Mouse (Mus musculus): ENCODE data around the gene Ddx28.

Ddx28 gene

DNA sequence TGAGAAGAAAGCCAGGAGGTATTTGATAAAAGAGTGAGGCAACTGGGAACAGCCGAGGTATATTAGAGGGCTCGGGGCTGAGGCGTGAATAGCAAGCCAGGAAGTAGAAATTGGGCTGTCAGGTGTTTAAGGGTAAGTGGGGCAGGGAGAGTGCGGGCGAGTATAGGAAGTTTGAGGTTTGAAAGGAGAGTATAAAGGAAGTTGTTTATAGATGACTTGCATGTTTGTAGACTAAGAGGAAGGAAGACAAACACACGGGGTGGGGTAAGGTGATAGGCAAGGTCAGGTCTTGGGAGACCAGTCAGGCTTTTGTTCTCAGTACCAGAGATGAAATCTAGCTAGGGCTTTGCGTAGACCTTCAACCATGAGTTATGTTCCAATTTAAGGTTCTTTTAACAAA is 5.4 kb upstream of the Ddx28 start:
- CTCF ChIA-PET = interaction anchor here (0.6 to 0.8 kb wide), 2 partner anchors 25 to 26 kb away, joined by 3 to 4 read pairs; partner anchors contain the start of gene Dus2

DNA sequence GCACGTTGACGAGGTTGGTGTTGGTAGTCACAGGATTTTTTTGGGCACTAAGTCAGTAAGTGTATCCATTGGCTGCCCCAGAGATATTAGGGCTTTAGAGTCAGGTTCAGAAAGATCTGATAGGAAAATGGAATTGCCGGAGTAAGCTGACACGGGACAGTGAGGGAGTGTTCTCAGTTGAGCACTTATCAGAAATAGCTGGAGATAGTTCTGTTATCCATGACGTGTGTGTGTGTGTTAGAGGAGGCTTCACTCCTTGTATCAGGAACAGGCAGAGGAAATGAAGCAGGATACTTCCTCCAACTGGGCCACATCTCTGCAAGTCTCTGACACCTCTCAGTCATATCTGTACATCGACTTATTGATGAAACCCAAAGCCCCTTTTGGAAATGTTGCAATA is 4.6 kb upstream of the Ddx28 start:
- CTCF ChIA-PET = no interaction called here

DNA sequence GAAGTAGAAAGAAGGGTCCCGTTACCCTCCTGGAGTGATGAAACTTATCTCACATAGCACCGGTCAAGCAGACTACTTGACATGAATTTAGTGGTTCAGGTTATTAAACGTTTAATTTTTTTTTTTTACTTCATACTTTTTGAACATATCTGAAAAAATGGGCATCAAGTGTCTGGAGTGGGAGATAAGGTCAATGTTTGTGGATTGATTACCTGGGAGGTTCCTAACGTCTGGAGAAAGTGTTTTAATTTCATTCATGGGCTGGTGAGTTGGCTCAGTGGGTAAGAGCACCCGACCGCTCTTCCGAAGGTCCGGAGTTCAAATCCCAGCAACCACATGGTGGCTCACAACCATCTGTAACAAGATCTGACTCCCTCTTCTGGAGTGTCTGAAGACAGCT is 521 bp upstream of the Ddx28 start:
- CTCF ChIA-PET = interaction anchor here (0.6 kb wide), 1 partner anchor 112 kb away, joined by 3 read pairs; no protein-coding TSS in a partner anchor

DNA sequence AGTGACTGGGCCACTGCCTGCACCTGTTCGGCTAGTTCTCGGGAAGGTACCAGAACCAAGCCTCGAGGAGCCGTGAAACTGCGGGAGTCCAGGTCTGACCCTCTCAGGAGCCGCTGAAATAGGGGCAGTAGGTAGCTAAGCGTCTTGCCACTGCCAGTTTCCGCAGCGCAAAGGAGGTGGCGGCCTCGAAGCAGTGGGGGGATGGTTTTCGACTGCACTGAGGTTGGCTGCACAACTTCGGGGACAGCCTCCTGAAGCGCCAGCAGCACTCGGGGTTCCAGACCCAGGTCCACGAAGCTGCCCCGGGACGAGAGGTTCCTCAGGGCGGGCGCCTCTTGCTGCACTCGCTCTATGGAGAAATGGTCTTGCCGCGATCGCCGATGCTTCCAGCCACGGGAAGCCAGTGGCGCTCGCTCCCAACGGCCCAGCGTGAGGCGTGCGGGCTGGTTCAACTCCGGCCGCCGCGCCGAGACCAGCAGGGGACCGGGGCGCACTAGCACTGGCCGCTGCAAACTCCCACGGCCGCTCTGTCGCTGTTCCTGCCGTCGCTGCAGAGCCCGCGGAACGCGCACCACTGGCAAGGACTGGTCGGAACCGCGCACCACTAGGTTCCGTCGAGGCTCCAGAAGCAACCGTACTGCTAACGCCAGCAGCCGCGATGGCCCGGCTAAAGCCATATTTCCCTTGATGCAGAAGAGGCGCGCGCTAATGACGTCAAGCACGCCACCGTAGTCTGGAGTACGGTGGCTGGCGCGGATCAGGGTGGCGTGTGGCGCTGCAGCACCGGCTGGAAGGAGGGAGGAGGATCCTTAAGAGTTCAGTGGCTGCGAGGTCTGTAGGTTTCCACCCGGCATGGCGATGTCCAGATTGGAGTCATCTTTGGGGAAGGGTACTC is 687 bp downstream of the Ddx28 start:
- CTCF ChIA-PET = interaction anchor here (0.6 kb wide), 1 partner anchor 286 kb away, joined by 3 read pairs; no protein-coding TSS in a partner anchor

DNA sequence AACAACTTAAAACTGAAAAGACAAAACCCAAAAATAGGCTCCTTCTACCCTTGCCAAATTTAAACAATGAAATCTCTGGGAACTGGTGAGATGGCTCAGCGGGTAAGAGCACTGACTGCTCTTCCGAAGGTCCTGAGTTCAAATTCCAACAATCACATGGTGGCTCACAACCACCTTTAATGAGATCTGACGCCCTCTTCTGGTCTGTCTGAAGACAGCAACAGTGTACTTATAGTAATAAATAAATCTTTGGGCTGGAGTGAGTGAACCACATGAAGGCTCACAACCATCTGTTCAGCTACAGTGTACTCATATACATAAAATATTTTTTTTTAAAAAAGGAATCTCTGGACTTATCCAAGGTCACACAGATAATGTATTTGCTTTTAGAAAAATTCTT is 3.8 kb downstream of the Ddx28 start:
- CTCF ChIA-PET = interaction anchor here (0.6 to 1.0 kb wide), 3 partner anchors 11 to 73 kb away, joined by 3 to 4 read pairs (median 4); no protein-coding TSS in a partner anchor

DNA sequence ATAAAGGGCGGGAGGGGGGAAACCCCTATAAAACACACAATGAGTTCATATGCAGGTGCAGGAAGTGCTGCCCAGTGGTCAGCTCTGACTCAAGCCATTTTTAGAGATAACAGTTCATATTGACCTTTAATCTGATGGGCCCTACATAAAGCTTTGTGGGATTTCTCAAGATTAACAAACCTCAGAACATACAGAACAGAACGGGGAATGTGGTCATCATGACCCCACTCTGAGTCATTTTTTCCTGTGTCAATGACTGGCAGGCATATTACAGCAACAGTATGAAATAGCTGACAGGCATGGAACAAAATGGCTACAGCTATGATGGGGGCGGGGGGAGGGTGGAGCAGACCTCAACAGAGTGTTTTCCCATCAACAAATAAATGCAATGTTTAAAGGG is 4.5 kb downstream of the Ddx28 start:
- CTCF ChIA-PET = interaction anchor here (0.5 to 1.0 kb wide), 3 partner anchors 8 to 69 kb away, joined by 3 to 4 read pairs (median 4); no protein-coding TSS in a partner anchor

DNA sequence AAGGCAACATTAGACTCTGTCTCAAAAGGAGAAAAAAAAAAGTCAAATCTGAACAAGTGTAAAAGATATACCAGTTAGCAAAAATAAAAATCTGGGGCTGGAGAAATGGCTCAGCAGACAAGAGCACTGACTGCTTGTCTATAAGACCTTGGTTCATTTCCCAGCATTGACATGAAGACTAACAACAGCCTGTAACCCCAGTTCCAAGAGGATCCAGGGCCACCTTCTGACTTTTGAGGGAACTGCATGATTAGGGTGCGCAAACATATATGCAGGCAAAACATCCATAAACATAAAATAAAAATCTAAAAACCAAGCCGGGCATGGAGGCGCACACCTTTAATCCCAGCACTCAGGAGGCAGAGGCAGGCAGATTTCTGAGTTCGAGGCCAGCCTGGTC is 5.3 kb downstream of the Ddx28 start:
- CTCF ChIA-PET = interaction anchor here (0.5 kb wide), 1 partner anchor 9 kb away, joined by 4 read pairs; no protein-coding TSS in a partner anchor

DNA sequence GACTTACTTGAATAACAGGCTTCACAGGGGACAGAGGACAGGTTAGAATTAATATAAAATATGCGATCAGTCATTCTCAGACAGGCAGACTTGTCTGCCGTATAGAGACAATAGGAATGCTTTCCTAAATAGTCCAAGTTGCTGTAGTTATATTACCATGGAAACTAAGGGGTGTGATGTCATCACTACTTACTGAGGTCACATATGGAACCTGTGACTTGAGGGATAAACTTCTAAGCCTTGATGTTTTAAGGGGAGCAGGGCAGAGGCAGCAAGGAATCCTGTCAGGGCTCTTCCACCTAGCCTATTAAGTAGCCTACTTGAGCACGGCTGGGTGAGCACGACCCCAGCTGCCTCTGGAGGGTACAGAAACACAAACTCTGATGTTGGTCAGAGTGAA is 5.8 kb downstream of the Ddx28 start, which contains the start of gene Dpep2nb:
Gene Dpep2nb (minus strand): TSS at position 101 of the 400 bp plus-strand sequence.
- CTCF ChIA-PET = no interaction called here

DNA sequence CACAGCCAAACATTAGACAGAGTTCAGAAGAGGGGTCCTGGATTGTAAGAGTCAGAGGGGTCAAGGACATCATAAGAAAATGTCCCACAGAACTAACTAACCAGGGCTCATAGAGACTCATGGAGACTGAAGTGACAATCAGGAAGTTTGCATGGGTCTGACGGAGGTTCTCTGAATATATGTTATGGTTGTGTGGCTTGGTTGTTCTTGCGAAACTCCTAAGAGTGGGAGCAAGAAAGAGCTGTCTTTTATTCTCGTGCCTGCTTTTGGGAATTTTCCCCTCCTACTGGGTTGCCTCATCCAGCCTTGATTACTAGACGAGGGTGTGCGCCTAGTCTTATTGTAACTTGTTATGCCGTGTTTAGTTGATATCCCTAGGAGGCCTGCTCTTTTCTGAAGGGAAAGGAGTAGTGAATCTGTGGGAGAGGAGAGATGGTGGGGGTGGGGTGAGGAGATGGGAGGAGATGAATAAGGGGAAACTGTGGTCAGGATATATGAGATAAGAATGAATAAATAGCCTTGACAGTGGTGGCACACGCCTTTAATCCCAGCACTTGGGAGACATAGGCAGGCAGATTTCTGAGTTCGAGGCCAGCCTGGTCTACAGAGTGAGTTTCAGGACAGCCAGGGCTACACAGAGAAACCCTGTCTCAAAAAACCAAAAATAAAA is 7.0 kb downstream of the Ddx28 start:
- CTCF ChIA-PET = no interaction called here

DNA sequence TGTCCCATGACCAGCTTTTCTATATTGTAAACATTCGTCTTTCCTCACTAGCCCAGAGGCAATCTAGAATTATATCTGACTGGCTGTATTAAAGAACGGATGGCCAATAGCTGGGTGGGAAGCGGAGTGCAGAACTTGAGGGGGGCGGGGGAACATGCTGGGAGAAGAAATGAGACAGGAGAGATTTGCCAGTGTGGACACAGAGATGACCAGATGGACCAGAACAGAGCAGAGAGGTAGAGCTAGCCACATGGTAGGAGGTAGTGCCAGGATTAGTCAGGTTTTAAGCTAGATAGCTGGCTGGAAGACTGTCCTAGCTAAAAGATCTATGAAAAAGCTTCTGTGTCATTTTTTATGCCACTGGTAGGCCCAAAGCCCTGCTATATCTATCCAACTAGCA is 9.8 kb downstream of the Ddx28 start:
- CTCF ChIA-PET = interaction anchor here (0.6 kb wide), 1 partner anchor 19 kb away, joined by 6 read pairs; no protein-coding TSS in a partner anchor

DNA sequence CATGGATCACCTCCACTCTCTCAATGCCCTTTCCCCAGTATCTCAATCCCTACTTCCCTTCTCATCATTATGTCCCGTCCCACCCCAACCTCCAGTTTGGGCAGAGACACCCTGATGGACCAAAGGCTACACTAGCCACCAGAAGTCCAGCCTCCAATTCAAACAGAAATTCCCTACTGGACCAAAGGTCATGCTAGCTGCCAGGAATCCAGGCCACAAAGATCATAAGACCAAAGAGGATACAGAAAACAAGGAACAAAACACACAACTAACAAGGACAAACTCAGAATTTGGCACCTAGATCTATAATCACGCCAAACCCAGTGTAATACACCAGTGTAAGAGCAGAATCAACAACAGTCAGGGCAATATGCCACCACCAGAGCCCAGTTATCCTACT is 12.7 kb downstream of the Ddx28 start:
- CTCF ChIA-PET = no interaction called here

DNA sequence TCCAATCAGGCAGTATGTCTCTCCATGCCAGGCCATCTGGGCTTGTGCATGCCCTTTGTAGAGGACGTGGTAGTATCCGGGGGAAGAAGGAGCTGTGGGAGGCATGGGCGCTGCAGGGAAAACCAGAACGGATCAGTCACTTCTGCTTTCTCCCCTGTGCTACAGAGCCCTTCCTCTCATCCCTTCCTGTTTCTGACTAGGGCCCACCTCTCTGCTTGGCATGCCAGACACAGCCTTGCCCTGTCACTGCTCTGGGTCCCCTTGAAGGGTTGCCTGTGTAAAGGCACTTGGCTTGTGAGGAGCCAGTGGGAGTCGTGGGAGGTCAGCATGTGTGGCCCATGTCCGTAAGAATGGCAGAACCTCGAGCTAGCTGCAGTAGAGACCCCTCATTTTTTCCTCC is 15.3 kb downstream of the Ddx28 start:
- CTCF ChIA-PET = no interaction called here

DNA sequence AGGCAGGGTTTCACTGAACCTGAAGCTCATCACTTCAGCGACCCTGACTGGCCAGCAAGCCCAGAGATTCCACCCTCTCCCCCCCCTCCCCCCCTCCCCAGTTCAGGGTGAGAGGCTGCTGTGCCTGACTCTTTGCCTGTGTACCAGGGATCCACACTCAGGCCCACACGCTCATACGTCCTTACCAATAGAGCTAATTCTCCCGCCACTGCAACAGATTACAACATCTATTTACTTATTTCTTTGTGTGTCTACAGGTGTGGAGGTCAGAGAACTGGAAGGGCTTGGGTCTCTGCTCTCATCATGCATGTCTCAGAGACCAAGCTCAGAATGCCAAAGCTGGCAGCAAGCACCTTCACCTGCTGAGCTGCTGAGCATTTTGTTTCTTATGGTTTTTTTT is 18.5 kb downstream of the Ddx28 start:
- CTCF ChIA-PET = interaction anchor here (0.5 to 1.3 kb wide), 3 partner anchors 28 to 159 kb away, joined by 3 to 8 read pairs (median 4); no protein-coding TSS in a partner anchor

DNA sequence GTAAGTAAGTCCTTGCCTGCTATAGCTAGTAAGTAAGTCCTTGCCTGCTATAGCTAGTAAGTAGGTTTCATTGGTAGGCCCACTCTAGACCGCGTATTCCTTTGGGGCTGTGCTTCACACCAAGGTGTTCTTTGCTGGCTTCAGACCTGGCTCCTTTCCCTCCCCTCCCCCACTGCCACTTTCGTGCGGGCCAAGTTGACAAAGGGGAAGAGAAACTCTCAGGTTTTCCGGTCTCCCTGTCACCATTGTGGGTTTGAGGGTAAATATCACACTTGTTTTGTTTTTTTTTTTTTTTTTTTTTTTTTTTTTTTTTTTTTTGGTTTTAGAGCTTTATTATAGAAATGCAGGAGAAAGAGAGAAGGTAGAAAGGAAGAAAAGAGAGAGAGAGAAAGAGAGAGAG is 19.2 kb downstream of the Ddx28 start:
- CTCF ChIA-PET = interaction anchor here (0.5 to 1.3 kb wide), 3 partner anchors 25 to 376 kb away, joined by 4 to 11 read pairs (median 8); no protein-coding TSS in a partner anchor

DNA sequence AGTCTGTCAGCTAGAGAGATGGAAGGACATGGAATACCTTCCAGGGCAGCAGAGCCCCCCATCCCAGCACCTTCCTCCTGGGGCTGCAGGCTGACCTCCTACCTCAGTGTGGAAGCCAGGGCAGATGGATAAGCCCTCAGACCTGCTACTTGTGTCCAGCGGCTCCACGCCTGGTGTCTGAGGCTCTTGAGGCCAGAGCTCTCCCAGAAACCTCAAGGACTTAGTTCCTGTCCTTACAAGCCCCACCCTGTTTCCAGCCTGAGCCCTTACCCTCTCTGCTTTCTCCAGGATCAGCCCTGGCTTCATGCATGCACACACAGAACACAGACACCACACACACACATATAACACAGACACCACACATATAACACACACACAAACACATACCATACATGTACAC is 20.1 kb downstream of the Ddx28 start:
- CTCF ChIA-PET = interaction anchor here (0.5 to 1.2 kb wide), 5 partner anchors 9 to 216 kb away, joined by 3 to 4 read pairs (median 3); no protein-coding TSS in a partner anchor

DNA sequence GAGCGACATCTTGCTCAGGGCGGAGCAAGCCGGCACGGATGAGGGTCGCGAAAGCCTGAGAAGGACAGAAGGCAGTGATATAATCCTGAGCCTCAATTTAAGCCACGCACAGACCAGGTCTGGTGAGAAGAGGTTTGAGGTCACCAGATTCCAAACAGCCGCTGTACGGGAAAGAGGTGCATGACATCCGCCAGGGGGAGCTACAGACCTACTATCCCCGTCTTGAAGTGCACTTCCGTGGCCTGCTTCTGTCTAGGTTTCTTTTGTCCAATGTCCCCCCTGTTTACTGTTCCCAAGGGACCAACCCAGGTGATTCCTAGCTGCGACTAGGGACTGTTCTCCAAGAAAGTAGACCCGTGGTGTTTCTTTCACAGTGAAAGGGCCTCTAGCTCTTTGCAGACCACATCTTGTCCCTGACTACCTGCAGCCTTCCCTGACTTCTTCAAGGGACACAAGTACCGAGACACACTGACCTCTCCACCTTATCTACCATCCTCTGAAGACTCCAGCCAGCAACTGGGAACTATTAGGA is 20.8 kb downstream of the Ddx28 start, which contains the start of gene Dus2:
Gene Dus2 (plus strand): TSS at position 482 of the 532 bp plus-strand sequence.
- CTCF ChIA-PET = interaction anchor here (0.5 to 1.2 kb wide), 6 partner anchors 10 to 216 kb away, joined by 3 to 5 read pairs (median 4); no protein-coding TSS in a partner anchor

DNA sequence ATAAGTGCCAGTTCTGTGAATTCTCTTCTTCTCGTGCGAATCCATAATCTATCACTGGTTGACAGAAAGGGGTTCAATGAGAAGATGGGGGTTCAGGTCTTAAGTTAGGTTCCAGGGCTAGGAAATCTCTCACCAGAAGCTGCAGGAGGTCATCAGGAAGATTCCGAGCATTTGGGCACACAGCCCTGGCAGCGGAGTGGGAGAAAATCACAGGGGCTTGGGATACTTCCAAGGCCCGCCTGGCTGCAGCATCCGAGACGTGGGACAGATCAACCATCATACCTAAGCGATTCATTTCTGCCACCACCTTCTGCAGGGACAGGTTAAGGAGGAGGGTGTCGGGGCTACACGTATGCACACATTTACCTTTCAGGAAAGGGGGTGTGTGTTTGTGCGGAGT is 23.1 kb downstream of the Ddx28 start:
- CTCF ChIA-PET = interaction anchor here (0.7 kb wide), 1 partner anchor 30 kb away, joined by 3 read pairs; no protein-coding TSS in a partner anchor

DNA sequence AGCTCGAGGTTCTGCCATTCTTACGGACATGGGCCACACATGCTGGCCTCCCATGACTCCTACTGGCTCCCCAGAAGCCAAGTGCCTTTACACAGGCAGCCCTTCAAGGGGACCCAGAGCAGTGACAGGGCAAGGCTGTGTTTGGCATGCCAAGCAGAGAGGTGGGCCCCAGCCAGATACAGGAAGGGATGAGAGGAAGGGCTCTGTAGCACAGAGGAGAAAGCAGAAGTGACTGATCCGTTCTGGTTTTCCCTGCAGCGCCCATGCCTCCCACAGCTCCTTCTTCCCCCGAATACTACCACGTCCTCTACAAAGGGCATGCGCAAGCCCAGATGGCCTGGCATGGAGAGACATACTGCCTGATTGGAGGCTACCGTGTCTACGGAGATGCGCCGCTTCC is 28.3 kb downstream of the Ddx28 start:
- CTCF ChIA-PET = interaction anchor here (0.6 to 0.7 kb wide), 2 partner anchors 18 to 89 kb away, joined by 3 to 6 read pairs; no protein-coding TSS in a partner anchor

DNA sequence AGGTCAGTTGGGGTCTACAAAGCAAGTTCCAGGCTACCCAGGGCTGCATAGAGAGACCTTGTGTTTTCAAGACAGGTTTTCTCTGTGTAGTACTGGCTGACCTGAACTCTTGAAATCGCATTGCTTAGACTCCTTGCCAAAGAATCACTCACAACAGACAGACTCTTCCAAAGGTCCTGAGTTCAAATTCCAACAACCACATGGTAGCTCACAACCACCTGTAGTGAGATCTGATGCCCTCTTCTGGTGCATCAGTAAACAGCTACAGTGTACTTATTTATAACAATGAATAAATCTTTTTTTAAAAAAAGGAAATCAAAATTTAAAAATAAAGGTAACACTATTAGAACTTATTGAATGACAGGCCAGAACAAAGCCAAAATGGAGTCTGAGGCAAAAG is 30.5 kb downstream of the Ddx28 start:
- CTCF ChIA-PET = no interaction called here

DNA sequence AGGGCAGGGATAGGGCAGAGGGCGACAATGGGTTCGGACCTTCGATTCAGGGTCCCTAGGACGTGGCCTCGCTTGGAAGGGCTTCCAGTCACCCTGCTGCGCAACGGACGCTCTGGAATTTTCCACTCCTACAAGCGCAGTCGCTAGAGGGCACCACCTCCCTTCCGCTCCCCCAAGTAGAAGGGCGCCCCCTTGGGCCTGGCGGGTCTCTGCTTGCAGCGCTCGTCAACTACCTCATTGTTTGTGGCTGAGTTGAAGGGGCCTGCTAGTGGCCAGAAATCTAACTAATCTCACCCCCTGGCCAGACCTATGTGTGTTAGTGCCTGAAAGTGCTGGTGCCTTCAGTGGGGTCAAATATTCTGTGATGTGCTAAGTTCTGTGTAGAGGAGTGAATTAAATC is 32.4 kb downstream of the Ddx28 start, which contains the start of gene Dpep3:
Gene Dpep3 (minus strand): TSS at position 105 of the 400 bp plus-strand sequence.
- CTCF ChIA-PET = no interaction called here

DNA sequence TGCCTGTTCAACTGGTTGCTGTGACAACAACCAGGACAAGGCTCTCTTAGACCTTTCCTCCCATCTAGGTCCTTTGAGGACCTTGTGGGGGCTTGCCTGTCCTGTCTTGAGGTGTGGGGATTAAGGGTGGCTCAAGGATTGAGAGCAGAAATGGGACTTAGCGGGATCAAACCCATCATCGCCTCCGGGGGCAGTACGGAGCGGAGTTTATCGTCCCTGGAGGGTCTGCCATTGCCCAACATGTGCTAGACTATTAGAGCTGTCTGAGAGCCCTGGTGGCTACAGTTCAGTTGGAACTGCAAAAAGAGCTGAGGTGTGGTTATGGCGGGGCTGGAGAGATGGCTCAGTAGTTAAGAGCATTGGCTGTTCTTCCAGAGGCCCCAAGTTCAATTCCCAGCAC is 36.3 kb downstream of the Ddx28 start:
- CTCF ChIA-PET = interaction anchor here (0.5 kb wide), 1 partner anchor 373 kb away, joined by 4 read pairs; no protein-coding TSS in a partner anchor

All from spleen, embryonic (tissue).